Comparison of ENCODE assay signal across 28 mouse cellular contexts in genomic region chr4:14057801-14058200, GRCm38 (mm10).
DNase-seq lines count a peak whose midpoint lies in the region; ATAC-seq lines count a peak whose summit lies in the region.
"Had no signal": no experiment of that assay in that cellular context is flagged by ENCODE, and none has a peak within 500 bp of the region (broad histone marks: within the 10 kb centered on the region; RNA-seq: fewer than 3 reads in every experiment).

No protein-coding gene starts in this region.

- 43% methylated on average over 5 of the region's 5 CpGs for WGBS in hindbrain, embryonic 16.5 days
- WGBS in hindbrain, embryonic 13.5 days, result 71% methylated on average over 5 of the region's 5 CpGs
- 43% methylated on average over 5 of the region's 5 CpGs for WGBS in neural tube, embryonic 13.5 days
- 41% methylated on average over 5 of the region's 5 CpGs for WGBS in neural tube, embryonic 15.5 days
- WGBS in intestine, embryonic 16.5 days, result 69% methylated on average over 5 of the region's 5 CpGs

- H3K27me3 ChIP-seq in hindbrain, embryonic 16.5 days (replicated peaks; ENCODE audit: control insufficient read depth, insufficient read depth, low read length), result no peaks in the 10 kb centered on the region
- no peaks in the 10 kb centered on the region for H3K27me3 ChIP-seq in hindbrain, embryonic 13.5 days
- H3K27me3 ChIP-seq in neural tube, embryonic 13.5 days, result no peaks in the 10 kb centered on the region
- H3K27me3 ChIP-seq in neural tube, embryonic 15.5 days (replicated peaks), result no peaks in the 10 kb centered on the region
- H3K27me3 ChIP-seq in intestine, embryonic 16.5 days (replicated peaks; ENCODE audit: control insufficient read depth, insufficient read depth, low read length), result no peaks in the 10 kb centered on the region
- H3K27me3 ChIP-seq: embryonic facial prominence, embryonic 15.5 days; forebrain, embryonic 15.5 days; heart, embryonic 15.5 days; intestine, embryonic 15.5 days; limb, embryonic 15.5 days; liver, embryonic 13.5 days; midbrain, embryonic 15.5 days; neural tube, embryonic 12.5 days had no signal

- H3K27ac ChIP-seq in hindbrain, embryonic 16.5 days (ENCODE audit: low read depth, low read length), result no peak overlapping the region
- no peak overlapping the region; the same call in 1 of the 2 replicates for H3K27ac ChIP-seq in hindbrain, embryonic 13.5 days
- H3K27ac ChIP-seq in neural tube, embryonic 13.5 days (replicated peaks), result no peak overlapping the region
- H3K27ac ChIP-seq in neural tube, embryonic 15.5 days (replicated peaks), result no peak overlapping the region
- no peak overlapping the region for H3K27ac ChIP-seq in intestine, embryonic 16.5 days (ENCODE audit: low read length)
- H3K27ac ChIP-seq: embryonic facial prominence, embryonic 15.5 days; forebrain, embryonic 15.5 days; heart, embryonic 10.5 days; heart, embryonic 15.5 days; hindbrain, embryonic 14.5 days; intestine, embryonic 15.5 days; kidney, postnatal 0 days; limb, embryonic 10.5 days; limb, embryonic 15.5 days; liver, embryonic 13.5 days; midbrain, embryonic 15.5 days; neural tube, embryonic 12.5 days had no signal

- H3K9me3 ChIP-seq in hindbrain, embryonic 16.5 days (ENCODE audit: control insufficient read depth, low read length), result no peaks in the 10 kb centered on the region
- no peaks in the 10 kb centered on the region for H3K9me3 ChIP-seq in hindbrain, embryonic 13.5 days
- no peaks in the 10 kb centered on the region for H3K9me3 ChIP-seq in neural tube, embryonic 13.5 days
- H3K9me3 ChIP-seq in neural tube, embryonic 15.5 days (replicated peaks), result no peaks in the 10 kb centered on the region
- H3K9me3 ChIP-seq in intestine, embryonic 16.5 days (ENCODE audit: control insufficient read depth, low read length), result no peaks in the 10 kb centered on the region
- H3K9me3 ChIP-seq: embryonic facial prominence, embryonic 15.5 days; forebrain, embryonic 15.5 days; heart, embryonic 10.5 days; heart, embryonic 15.5 days; intestine, embryonic 15.5 days; limb, embryonic 10.5 days; limb, embryonic 15.5 days; liver, embryonic 13.5 days; midbrain, embryonic 15.5 days; neural tube, embryonic 12.5 days had no signal

- H3K4me3 ChIP-seq in hindbrain, embryonic 16.5 days (ENCODE audit: low read length), result no peak overlapping the region
- H3K4me3 ChIP-seq in hindbrain, embryonic 13.5 days, result no peak overlapping the region
- no peak overlapping the region for H3K4me3 ChIP-seq in neural tube, embryonic 13.5 days
- no peak overlapping the region for H3K4me3 ChIP-seq in neural tube, embryonic 15.5 days (replicated peaks)
- H3K4me3 ChIP-seq in intestine, embryonic 16.5 days (ENCODE audit: low read length), result no peak overlapping the region
- H3K4me3 ChIP-seq: embryonic facial prominence, embryonic 15.5 days; forebrain, embryonic 15.5 days; heart, embryonic 10.5 days; heart, embryonic 15.5 days; intestine, embryonic 15.5 days; limb, embryonic 10.5 days; limb, embryonic 15.5 days; liver, embryonic 13.5 days; midbrain, embryonic 15.5 days; neural tube, embryonic 12.5 days had no signal

- peak; percentile 28 to 35 for DNase-seq in cerebellum, postnatal 14 days
- DNase-seq in cerebellum, adult 11-12 months, result no peak
- peak; percentile 40 for DNase-seq in brain, adult 2 months (ENCODE audit: low read depth, low spot score)
- DNase-seq: adrenal gland, postnatal 25 days; cerebellum, adult 8-10 months; kidney, adult 8-10 months; liver, embryonic 13.5 days; lung, adult 18-20 months; lung, postnatal 14 days; retina, postnatal 1 day; spleen, adult 18-20 months; thymus, postnatal 14 days had no signal

- H3K36me3 ChIP-seq in hindbrain, embryonic 16.5 days (ENCODE audit: control insufficient read depth, insufficient read depth, low read length), result no peaks in the 10 kb centered on the region
- no peaks in the 10 kb centered on the region for H3K36me3 ChIP-seq in hindbrain, embryonic 13.5 days
- no peaks in the 10 kb centered on the region for H3K36me3 ChIP-seq in neural tube, embryonic 13.5 days
- no peaks in the 10 kb centered on the region for H3K36me3 ChIP-seq in neural tube, embryonic 15.5 days
- no peaks in the 10 kb centered on the region for H3K36me3 ChIP-seq in intestine, embryonic 16.5 days (ENCODE audit: control insufficient read depth, insufficient read depth, low read length)
- H3K36me3 ChIP-seq: embryonic facial prominence, embryonic 15.5 days; forebrain, embryonic 15.5 days; heart, embryonic 10.5 days; heart, embryonic 15.5 days; intestine, embryonic 15.5 days; limb, embryonic 10.5 days; limb, embryonic 15.5 days; liver, embryonic 13.5 days; midbrain, embryonic 15.5 days; neural tube, embryonic 12.5 days had no signal

- no peak overlapping the region for H3K4me2 ChIP-seq in hindbrain, embryonic 16.5 days (ENCODE audit: low read length)
- no peak overlapping the region for H3K4me2 ChIP-seq in hindbrain, embryonic 13.5 days
- no peak overlapping the region for H3K4me2 ChIP-seq in neural tube, embryonic 13.5 days
- H3K4me2 ChIP-seq in neural tube, embryonic 15.5 days, result no peak overlapping the region
- no peak overlapping the region for H3K4me2 ChIP-seq in intestine, embryonic 16.5 days (ENCODE audit: low read depth, low read length)
- H3K4me2 ChIP-seq: embryonic facial prominence, embryonic 15.5 days; forebrain, embryonic 15.5 days; heart, embryonic 15.5 days; hindbrain, embryonic 14.5 days; intestine, embryonic 15.5 days; limb, embryonic 15.5 days; liver, embryonic 13.5 days; midbrain, embryonic 15.5 days; neural tube, embryonic 12.5 days had no signal

- ATAC-seq in hindbrain, embryonic 16.5 days, result 0 out of 2 replicates have a peak, but pooled peaks have one; percentile 40
- ATAC-seq in hindbrain, embryonic 13.5 days (ENCODE audit: low FRiP score), result no peak
- ATAC-seq in neural tube, embryonic 13.5 days (ENCODE audit: low read depth), result peak; percentile 32; the same call in 1 of the 2 replicates
- ATAC-seq in neural tube, embryonic 15.5 days (ENCODE audit: low FRiP score), result no peak
- no peak for ATAC-seq in intestine, embryonic 16.5 days
- ATAC-seq: forebrain, embryonic 15.5 days; intestine, embryonic 15.5 days; midbrain, embryonic 15.5 days had no signal

- H3K9ac ChIP-seq in hindbrain, embryonic 16.5 days (ENCODE audit: low read depth, low read length), result no peak overlapping the region
- no peak overlapping the region for H3K9ac ChIP-seq in hindbrain, embryonic 13.5 days
- no peak overlapping the region for H3K9ac ChIP-seq in neural tube, embryonic 13.5 days
- H3K9ac ChIP-seq in neural tube, embryonic 15.5 days (replicated peaks), result no peak overlapping the region
- no peak overlapping the region for H3K9ac ChIP-seq in intestine, embryonic 16.5 days (ENCODE audit: low read depth, low read length)
- H3K9ac ChIP-seq: embryonic facial prominence, embryonic 15.5 days; forebrain, embryonic 15.5 days; heart, embryonic 15.5 days; hindbrain, embryonic 14.5 days; intestine, embryonic 15.5 days; limb, embryonic 15.5 days; liver, embryonic 13.5 days; midbrain, embryonic 15.5 days; neural tube, embryonic 12.5 days had no signal

- peaks cover 5% of the 10 kb centered on the region for H3K4me1 ChIP-seq in hindbrain, embryonic 16.5 days (ENCODE audit: control insufficient read depth, insufficient read depth, low read depth, low read length)
- H3K4me1 ChIP-seq in hindbrain, embryonic 13.5 days (replicated peaks), result peaks cover 7% of the 10 kb centered on the region; the same call in 1 of the 2 replicates
- H3K4me1 ChIP-seq in neural tube, embryonic 13.5 days (replicated peaks), result peaks cover 22% of the 10 kb centered on the region
- peaks cover 7% of the 10 kb centered on the region; the same call in 1 of the 2 replicates for H3K4me1 ChIP-seq in neural tube, embryonic 15.5 days
- no peaks in the 10 kb centered on the region for H3K4me1 ChIP-seq in intestine, embryonic 16.5 days (ENCODE audit: control insufficient read depth, insufficient read depth, low read length)
- H3K4me1 ChIP-seq: embryonic facial prominence, embryonic 15.5 days; heart, embryonic 10.5 days; heart, embryonic 15.5 days; intestine, embryonic 15.5 days; limb, embryonic 10.5 days; limb, embryonic 15.5 days; liver, embryonic 13.5 days; neural tube, embryonic 12.5 days had no signal

Comparison
In these comparisons a context has a peak if more than half of its experiments do, and no peak if none do; other contexts are left out.
1. ATAC-seq: peak in hindbrain, embryonic 16.5 days (single experiment) and neural tube, embryonic 13.5 days (single experiment); none in hindbrain, embryonic 13.5 days (single experiment), neural tube, embryonic 15.5 days (single experiment) and intestine, embryonic 16.5 days (single experiment).